In genomic region chr1:167016269-167016668, GRCm38 (mm10) we compare ENCODE assay signal across 16 mouse cellular contexts. TPM values are rescaled to one million over a fixed set of nuclear protein-coding genes. Genes with fewer than 3 reads are reported as not detected.
DNase-seq lines count a peak whose midpoint lies in the region; ATAC-seq lines count a peak whose summit lies in the region.
"Had no signal": no experiment of that assay in that cellular context is flagged by ENCODE, and none has a peak within 500 bp of the region (broad histone marks: within the 10 kb centered on the region; RNA-seq: fewer than 3 reads in every experiment).

No protein-coding gene starts in this region.

- no peak overlapping the region for H3K27ac ChIP-seq in kidney, embryonic 16.5 days (ENCODE audit: low read length)
- H3K27ac ChIP-seq: macrophage; stomach, postnatal 0 days had no signal

- H3K9ac ChIP-seq in kidney, embryonic 16.5 days (replicated peaks; ENCODE audit: low read length), result no peak overlapping the region
- H3K9ac ChIP-seq: lung, embryonic 14.5 days had no signal

- WGBS in kidney, embryonic 16.5 days, result 55% methylated on average over 3 of the region's 3 CpGs

- H3K9me3 ChIP-seq in kidney, embryonic 16.5 days (ENCODE audit: low read length), result no peaks in the 10 kb centered on the region; the same call in 1 of the 2 replicates

- H3K36me3 ChIP-seq in kidney, embryonic 16.5 days (ENCODE audit: insufficient read depth, low read length), result no peaks in the 10 kb centered on the region

- 0 out of 2 replicates have a peak, but pooled peaks cover 4% of the 10 kb centered on the region for H3K4me1 ChIP-seq in kidney, embryonic 16.5 days (ENCODE audit: insufficient read depth, low read length)

- H3K27me3 ChIP-seq in kidney, embryonic 16.5 days (ENCODE audit: insufficient read depth, low read length), result no peaks in the 10 kb centered on the region

- no peak overlapping the region for H3K4me3 ChIP-seq in kidney, embryonic 16.5 days (ENCODE audit: low read length)
- H3K4me3 ChIP-seq: erythroblast, embryonic 14.5 days had no signal

- no peak overlapping the region for H3K4me2 ChIP-seq in kidney, embryonic 16.5 days (replicated peaks; ENCODE audit: low read depth, low read length)
- H3K4me2 ChIP-seq: lung, embryonic 14.5 days had no signal

- no peak for DNase-seq in frontal cortex, postnatal 25 days (ENCODE audit: low spot score in 2 of 2)
- DNase-seq in MN1 (ENCODE audit: low spot score), result peak; percentile 87
- DNase-seq in cerebellum, adult 11-12 months, result peak; percentile 80
- DNase-seq in cerebellum, postnatal 36 days, result peak; percentile 75 to 76
- no peak for DNase-seq in adipocyte (ENCODE audit: low spot score)
- DNase-seq: B cell, adult 2 months; heart, postnatal 10 days; lung, embryonic 14.5 days; midbrain, embryonic 14.5 days had no signal

- ATAC-seq in frontal cortex, adult (ENCODE audit: low TSS enrichment), result peak; percentile 25; the same call in 1 of the 2 replicates
- ATAC-seq in monocyte, adult 5-6 weeks (replicated peaks; ENCODE audit: insufficient number of reproducible peaks, low FRiP score, low TSS enrichment, poor library complexity, severe bottlenecking), result no peak
- no peak for ATAC-seq in kidney, embryonic 16.5 days (ENCODE audit: low FRiP score, low TSS enrichment)
- ATAC-seq: inflammation-experienced regulatory T-cells, adult 6 months had no signal

RNA-seq across cellular contexts. Expression of gene Fam78b, which starts 15.1 kb away (rescaled TPM):
- total RNA-seq in monocyte, adult 5-6 weeks (2017), result 2.5 to 8.2 TPM (median 7.3 TPM) in 3 replicates
- polyA plus RNA-seq in kidney, embryonic 16.5 days (2015; fragmentation: Nextera tagmentation; extraction: Ambion mirVana), result 0.34 and 0.45 TPM in 2 replicates
- polyA plus RNA-seq: erythroblast, embryonic 14.5 days; inflammation-experienced regulatory T-cells, adult 6 months had no signal

Comparison
In these comparisons a context has a peak if more than half of its experiments do, and no peak if none do; other contexts are left out.
1. DNase-seq: peak in MN1 (single experiment), cerebellum, adult 11-12 months (single experiment) and cerebellum, postnatal 36 days (2 of 2); none in frontal cortex, postnatal 25 days (0 of 2) and adipocyte (single experiment).